Mouse (Mus musculus) CH12.LX (cell line): ENCODE measurements around the gene Cwc22. TPM values are rescaled to one million over a fixed set of nuclear protein-coding genes. Genes with fewer than 3 reads are reported as not detected.

Source experiments
- DNase-seq: peaks from one replicate; pipeline ENCODE4 v3.0.0-alpha.2; 2013; ENCODE audit errors: extremely low read depth
- H3K27ac ChIP-seq: 2 replicates; pipeline ENCODE4 v1.5.1; 2012; ENCODE audit warnings: low read depth, mild to moderate bottlenecking, control low read depth, moderate library complexity; ENCODE audit not compliant: insufficient read depth
- H3K27me3 ChIP-seq: replicated peaks from 2 replicates; pipeline ENCODE3; 2012; ENCODE audit warnings: inconsistent platforms
- H3K36me3 ChIP-seq, 2 experiments: replicated peaks in 1 of 2; 2 replicates each; pipeline versions ENCODE3 to v1.6.1; 2012; ENCODE audit warnings: inconsistent platforms in 1 of 2, low read length in 1 of 2, mild to moderate bottlenecking in 1 of 2, mixed read lengths in 1 of 2, moderate library complexity in 1 of 2; ENCODE audit not compliant: control insufficient read depth in 1 of 2, insufficient read depth in 1 of 2
- H3K4me1 ChIP-seq, 2 experiments: 2 replicates each; pipeline ENCODE4 v1.6.1; 2012; ENCODE audit warnings: inconsistent platforms in 1 of 2, moderate library complexity in 1 of 2; ENCODE audit not compliant: insufficient read depth in 2 of 2, control insufficient read depth in 1 of 2
- H3K4me2 ChIP-seq: 2 replicates; pipeline ENCODE4 v1.6.1; 2012; ENCODE audit warnings: low read depth, mild to moderate bottlenecking, control low read depth; ENCODE audit not compliant: poor library complexity, insufficient read depth, severe bottlenecking
- H3K4me3 ChIP-seq, 3 experiments: fragments of 150-350 bp in 1 of 3; sonication (generic) in 1 of 3; replicated peaks in 1 of 3; 2 replicates each; pipeline versions ENCODE3 to v1.5.1; 2011 to 2012; ENCODE audit warnings: low read depth in 2 of 3, low read length in 2 of 3, mild to moderate bottlenecking in 2 of 3, moderate library complexity in 2 of 3, control low read depth in 1 of 3, improper control_type of control experiment in 1 of 3, inconsistent platforms in 1 of 3, mixed read lengths in 1 of 3; ENCODE audit not compliant: poor library complexity in 1 of 3
- H3K79me2 ChIP-seq: replicated peaks from 2 replicates; pipeline ENCODE4 v1.6.1; 2012; ENCODE audit warnings: mild to moderate bottlenecking, moderate library complexity; ENCODE audit not compliant: control insufficient read depth, poor library complexity, insufficient read depth, severe bottlenecking; ENCODE audit errors: extremely low read depth
- H3K9ac ChIP-seq: 2 replicates; pipeline ENCODE4 v1.6.1; 2012; ENCODE audit warnings: low read depth, mild to moderate bottlenecking, control low read depth, moderate library complexity; ENCODE audit not compliant: insufficient read depth
- H3K9me3 ChIP-seq: replicated peaks from 2 replicates; pipeline ENCODE3; 2012; ENCODE audit warnings: low read length, inconsistent platforms, mixed read lengths
- CTCF ChIP-seq, 2 experiments: IDR thresholded peaks in 1 of 2; conservative IDR thresholded peaks in 1 of 2; 2 replicates each; pipeline ENCODE4 v1.5.1; 2011 to 2012; ENCODE audit warnings: low read depth in 2 of 2, low read length in 2 of 2, improper control_type of control experiment in 1 of 2, inconsistent platforms in 1 of 2, mild to moderate bottlenecking in 1 of 2, moderate library complexity in 1 of 2
- E2F4 ChIP-seq: IDR thresholded peaks from 2 replicates; pipeline ENCODE4 v1.6.1; 2011; ENCODE audit warnings: low read depth, low read length, improper control_type of control experiment; ENCODE audit not compliant: insufficient replicate concordance
- ETS1 ChIP-seq: conservative IDR thresholded peaks from 2 replicates; pipeline ENCODE4 v1.6.1; 2012; ENCODE audit warnings: low read depth, mild to moderate bottlenecking, inconsistent platforms, low read length, improper control_type of control experiment, moderate library complexity
- IRF4 ChIP-seq: IDR thresholded peaks from 2 replicates; pipeline ENCODE4 v1.6.1; 2014; ENCODE audit warnings: low read depth, mild to moderate bottlenecking, inconsistent platforms, low read length, improper control_type of control experiment
- MAFK ChIP-seq: IDR thresholded peaks from 2 replicates; pipeline ENCODE4 v1.6.1; 2011; ENCODE audit warnings: low read length, improper control_type of control experiment; ENCODE audit not compliant: insufficient replicate concordance
- MAX ChIP-seq: IDR thresholded peaks from 2 replicates; pipeline ENCODE4 v1.6.1; 2011; ENCODE audit warnings: low read length, improper control_type of control experiment
- MYC ChIP-seq: IDR thresholded peaks from 2 replicates; pipeline ENCODE4 v1.6.1; 2011; ENCODE audit warnings: low read depth, mild to moderate bottlenecking, improper control_type of control experiment, low read length
- SIN3A ChIP-seq: IDR thresholded peaks from 2 replicates; pipeline ENCODE4 v1.6.1; 2012; ENCODE audit warnings: low read length, improper control_type of control experiment, inconsistent platforms
- UBTF ChIP-seq: IDR thresholded peaks from 2 replicates; pipeline ENCODE4 v1.6.1; 2012; ENCODE audit warnings: low read depth, mild to moderate bottlenecking, inconsistent platforms, low read length, improper control_type of control experiment, moderate library complexity
- USF1 ChIP-seq: IDR thresholded peaks from 2 replicates; pipeline ENCODE4 v1.6.1; 2014; ENCODE audit warnings: low read depth, mild to moderate bottlenecking, inconsistent platforms, low read length, improper control_type of control experiment
- ZC3H11A ChIP-seq: IDR thresholded peaks from 2 replicates; pipeline ENCODE4 v1.6.1; 2012; ENCODE audit warnings: low read depth, mild to moderate bottlenecking, inconsistent platforms, low read length, improper control_type of control experiment
- ZKSCAN1 ChIP-seq: IDR thresholded peaks from 2 replicates; pipeline ENCODE4 v1.6.1; 2012; ENCODE audit warnings: low read depth, inconsistent platforms, low read length, improper control_type of control experiment, borderline replicate concordance
- ZMIZ1 ChIP-seq: IDR thresholded peaks from 2 replicates; pipeline ENCODE4 v1.6.1; 2012; ENCODE audit warnings: low read depth, mild to moderate bottlenecking, inconsistent platforms, low read length, improper control_type of control experiment
- ZNF384 ChIP-seq: IDR thresholded peaks from 2 replicates; pipeline ENCODE4 v1.6.1; 2012; ENCODE audit warnings: low read depth, low read length, improper control_type of control experiment, inconsistent platforms
- dilution Hi-C: fragments of 300-500 bp; cut with MboI; formaldehyde crosslinking; loops from 2 replicates; pipeline ENCODE4 v1.14.3; 2020; ENCODE audit warnings: low sequenced_read_pairs; ENCODE audit not compliant: extremely low pct_unique_long_range_greater_than_20kb, extremely low pct_ligation_motif_present
- in situ Hi-C: fragments of 300-500 bp; cut with MboI; formaldehyde crosslinking; loops from 3 replicates; pipeline ENCODE4 v1.14.3; 2019; ENCODE audit warnings: low sequenced_read_pairs, low pct_ligation_motif_present, low pct_unique_long_range_greater_than_20kb, mixed read lengths
- polyA plus RNA-seq: library from polyadenylated mRNA; unstranded; fragments of >175 nt; gene quantifications from 2 replicates; pipeline ENCODE4 v1.2.1, GENCODE M21; 2012; ENCODE audit warnings: low read depth; ENCODE audit not compliant: insufficient read length
- total RNA-seq, 2 experiments: library from RNA; depleted of rRNA; stranded (reverse); fragments of 300-350 nt in 1 of 2; fragments of >200 nt in 1 of 2; gene quantifications; 2 replicates each; pipeline ENCODE4 v1.2.3; 2012 to 2014

Gene Cwc22
- total and polyA plus RNA-seq, 3 experiments, result 51.3 to 74.5 (median 53.2) TPM

DNA sequence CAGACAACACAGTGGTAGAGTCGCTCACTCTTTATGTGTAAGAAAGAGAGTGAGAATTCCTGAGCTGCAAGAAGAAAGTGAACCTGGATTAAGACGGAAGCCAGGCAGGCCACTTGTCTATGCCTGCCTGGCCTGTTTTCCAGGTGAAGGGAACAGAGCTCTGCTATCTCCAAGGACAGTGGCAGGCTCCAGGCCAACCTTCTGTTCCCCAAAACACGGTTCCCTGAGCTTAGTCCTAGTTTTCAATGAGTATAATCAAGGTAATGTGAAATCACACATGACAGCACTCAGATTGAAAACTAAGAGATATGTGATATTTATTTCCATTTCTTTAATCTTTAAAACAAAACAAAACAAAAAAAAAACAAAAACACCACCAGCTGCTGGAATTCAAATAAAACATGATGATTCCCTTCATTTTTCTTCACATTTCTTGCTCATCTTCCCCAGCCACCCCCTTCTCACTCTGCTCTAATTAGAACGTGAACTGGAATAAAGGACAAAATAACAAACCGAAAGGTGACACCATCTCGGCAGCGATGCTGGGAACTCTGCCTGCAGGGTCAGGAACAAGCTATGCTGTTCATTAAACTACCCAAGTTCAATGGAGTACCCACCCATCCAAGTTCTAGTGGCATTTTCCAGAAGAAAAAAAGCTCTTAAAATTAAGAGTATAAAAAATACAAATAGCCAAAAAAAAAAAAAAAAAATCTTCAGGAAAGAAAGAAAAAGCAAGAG, 20.8 kb downstream of the Cwc22 start:
- in situ Hi-C loops, result no loop called here

DNA sequence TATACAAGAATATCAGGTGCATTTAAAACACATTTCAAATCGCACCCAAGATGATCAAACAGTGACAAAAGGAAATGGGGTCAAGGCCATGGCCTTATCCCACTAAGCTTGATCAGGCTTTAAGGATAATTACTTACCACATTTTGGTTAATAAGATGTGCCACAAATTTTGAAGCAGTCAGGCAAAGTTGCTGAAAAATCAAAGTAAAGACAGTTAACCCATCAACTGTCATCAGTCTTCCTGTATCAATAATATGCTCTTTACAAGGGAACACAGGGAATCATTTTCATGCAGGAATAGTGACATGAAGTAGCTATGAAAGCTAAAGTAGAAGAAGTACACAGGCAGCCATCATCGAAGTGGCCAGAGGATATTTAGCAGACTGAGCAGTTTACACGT, 22.2 kb downstream of the Cwc22 start:
- Histone ChIP-seq H3K27ac (no peak overlapping the region), H3K4me1 (no peaks in the 10 kb centered on the region), H3K79me2 (no peaks in the 10 kb centered on the region; the same call in 1 of the 2 replicates), H3K36me3 (peaks cover 53 to 82% of the 10 kb centered on the region in 2 experiments), H3K4me3 (no peak overlapping the region), H3K27me3 (no peaks in the 10 kb centered on the region), H3K4me2 (no peak overlapping the region), H3K9me3 (peaks cover 3% of the 10 kb centered on the region), H3K9ac (no peak overlapping the region)
- dilution Hi-C loops (no loop called here), in situ Hi-C loops (no loop called here)
- no peak for DNase-seq
- TF ChIP-seq ZC3H11A (no peak), MAFK (no peak), SIN3A (no peak), ETS1 (no peak), ZMIZ1 (no peak), UBTF (no peak), MYC (no peak), E2F4 (no peak), ZKSCAN1 (no peak), CTCF (conservative IDR thresholded peaks at IDR 0.05 in 1 of 2, IDR thresholded peaks at IDR 0.05 in 1 of 2; ENCODE audit: low read depth in 2 of 2, low read length in 2 of 2) (no peak), USF1 (no peak), ZNF384 (no peak), MAX (no peak)

More for the DNA sequence above, 20.8 kb downstream of the Cwc22 start:
- Histone ChIP-seq H3K36me3 (peaks cover 58 to 83% of the 10 kb centered on the region in 2 experiments), H3K4me1 (no peaks in the 10 kb centered on the region), H3K4me3 (no peak overlapping the region), H3K27ac (no peak overlapping the region), H3K9me3 (peaks cover 3% of the 10 kb centered on the region), H3K27me3 (no peaks in the 10 kb centered on the region), H3K4me2 (no peak overlapping the region), H3K9ac (no peak overlapping the region), H3K79me2 (no peaks in the 10 kb centered on the region; the same call in 1 of the 2 replicates)
- dilution Hi-C loops, result no loop called here
- no peak for DNase-seq
- no peak for TF ChIP-seq ZKSCAN1

DNA sequence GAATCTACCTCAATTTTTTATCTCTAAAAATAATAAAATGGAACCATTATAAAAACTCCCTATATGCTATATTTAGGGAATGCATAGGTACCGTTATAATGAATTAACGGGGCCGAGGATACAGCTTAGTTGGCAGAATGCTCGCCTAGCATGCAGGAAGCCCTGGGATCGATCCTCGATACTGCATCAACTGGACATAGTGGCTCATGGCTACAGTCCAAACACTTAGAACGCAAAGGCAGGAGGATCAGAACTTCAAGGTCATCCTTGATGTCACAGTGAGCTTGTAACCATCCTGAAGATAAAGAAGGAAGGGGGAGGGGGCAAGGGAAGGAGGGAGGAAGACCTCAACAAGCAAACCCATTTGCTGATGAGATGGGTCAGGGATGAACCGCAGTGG, 23.0 kb downstream of the Cwc22 start:
- in situ Hi-C loops, result no loop called here
- Histone ChIP-seq H3K79me2 (no peaks in the 10 kb centered on the region; the same call in 1 of the 2 replicates), H3K27ac (no peak overlapping the region), H3K36me3 (peaks cover 46 to 82% of the 10 kb centered on the region in 2 experiments), H3K4me2 (no peak overlapping the region), H3K9ac (no peak overlapping the region), H3K9me3 (peaks cover 3% of the 10 kb centered on the region), H3K4me3 (no peak overlapping the region), H3K4me1 (no peaks in the 10 kb centered on the region), H3K27me3 (no peaks in the 10 kb centered on the region)
- TF ChIP-seq ZNF384, result no peak
- TF ChIP-seq SIN3A, result no peak
- no peak for TF ChIP-seq IRF4
- dilution Hi-C loops, result no loop called here
- no peak for DNase-seq
